Mouse (Mus musculus): ENCODE data around the gene Bicd2.
"Not testable (repeated sequence)": the region's sequence is repeated elsewhere in the genome, so short reads cannot be mapped to it uniquely, and the experiment has no call there.

Bicd2 gene

GRCm38 (mm10) chr13:49353991-49354507 lies 12.7 kb downstream of the Bicd2 start:
- in situ Hi-C loops (cut with MboI; ENCODE audit: low pct_unique_long_range_greater_than_20kb in 1 of 2, low sequenced_read_pairs in 2 of 2, unreplicated experiment in 1 of 2): no loop called here

- in situ Hi-C loops (cut with MboI; ENCODE audit: low pct_unique_long_range_greater_than_20kb in 1 of 2, low sequenced_read_pairs in 2 of 2, unreplicated experiment in 1 of 2): no loop called here
These were observed 14.2 kb downstream of the Bicd2 start for GRCm38 (mm10) chr13:49355461-49356061.

GRCm38 (mm10) chr13:49356090-49356489 lies 14.7 kb downstream of the Bicd2 start:
- in situ Hi-C loops (cut with MboI; ENCODE audit: low pct_unique_long_range_greater_than_20kb in 1 of 2, low sequenced_read_pairs in 2 of 2, unreplicated experiment in 1 of 2): no loop called here

GRCm38 (mm10) chr13:49357367-49358026 lies 16.1 kb downstream of the Bicd2 start:
- in situ Hi-C loops (cut with MboI; ENCODE audit: low pct_unique_long_range_greater_than_20kb in 1 of 2, low sequenced_read_pairs in 2 of 2, unreplicated experiment in 1 of 2): no loop called here

GRCm38 (mm10) chr13:49358184-49358583 lies 16.8 kb downstream of the Bicd2 start:
- in situ Hi-C loops (cut with MboI; ENCODE audit: low pct_unique_long_range_greater_than_20kb in 1 of 2, low sequenced_read_pairs in 2 of 2, unreplicated experiment in 1 of 2): no loop called here

- in situ Hi-C loops (cut with MboI; ENCODE audit: low pct_unique_long_range_greater_than_20kb in 1 of 2, low sequenced_read_pairs in 2 of 2, unreplicated experiment in 1 of 2): no loop called here
These were observed 19.6 kb downstream of the Bicd2 start for GRCm38 (mm10) chr13:49360906-49361406.

- in situ Hi-C loops (cut with MboI; ENCODE audit: low pct_unique_long_range_greater_than_20kb in 1 of 2, low sequenced_read_pairs in 2 of 2, unreplicated experiment in 1 of 2): no loop called here
These were observed 21.0 kb downstream of the Bicd2 start for GRCm38 (mm10) chr13:49362364-49362763.

GRCm38 (mm10) chr13:49362804-49363203 lies 21.4 kb downstream of the Bicd2 start:
- in situ Hi-C loops (cut with MboI; ENCODE audit: low pct_unique_long_range_greater_than_20kb in 1 of 2, low sequenced_read_pairs in 2 of 2, unreplicated experiment in 1 of 2): no loop called here

- in situ Hi-C loops (cut with MboI; ENCODE audit: low pct_unique_long_range_greater_than_20kb in 1 of 2, low sequenced_read_pairs in 2 of 2, unreplicated experiment in 1 of 2): no loop called here
These were observed 23.3 kb downstream of the Bicd2 start for GRCm38 (mm10) chr13:49364716-49365115.

GRCm38 (mm10) chr13:49367657-49368440 lies 26.5 kb downstream of the Bicd2 start:
- in situ Hi-C loops (cut with MboI; ENCODE audit: low pct_unique_long_range_greater_than_20kb in 1 of 2, low sequenced_read_pairs in 2 of 2, unreplicated experiment in 1 of 2): no loop called here

- in situ Hi-C loops (cut with MboI; ENCODE audit: low pct_unique_long_range_greater_than_20kb in 1 of 2, low sequenced_read_pairs in 2 of 2, unreplicated experiment in 1 of 2): no loop called here
These were observed 28.0 kb downstream of the Bicd2 start for GRCm38 (mm10) chr13:49369404-49369803.

- in situ Hi-C loops (cut with MboI; ENCODE audit: low pct_unique_long_range_greater_than_20kb in 1 of 2, low sequenced_read_pairs in 2 of 2, unreplicated experiment in 1 of 2): not testable (repeated sequence)
These were observed 28.8 kb downstream of the Bicd2 start for GRCm38 (mm10) chr13:49370216-49370615.

- in situ Hi-C loops (cut with MboI; ENCODE audit: low pct_unique_long_range_greater_than_20kb in 1 of 2, low sequenced_read_pairs in 2 of 2, unreplicated experiment in 1 of 2): not testable (repeated sequence)
These were observed 29.5 kb downstream of the Bicd2 start for GRCm38 (mm10) chr13:49370916-49371315.

- in situ Hi-C loops (cut with MboI; ENCODE audit: low pct_unique_long_range_greater_than_20kb in 1 of 2, low sequenced_read_pairs in 2 of 2, unreplicated experiment in 1 of 2): no loop called here
These were observed 30.1 kb downstream of the Bicd2 start for GRCm38 (mm10) chr13:49371428-49371899.

- in situ Hi-C loops (cut with MboI; ENCODE audit: low pct_unique_long_range_greater_than_20kb in 1 of 2, low sequenced_read_pairs in 2 of 2, unreplicated experiment in 1 of 2): no loop called here
These were observed 31.1 kb downstream of the Bicd2 start for GRCm38 (mm10) chr13:49372370-49373060.

- in situ Hi-C loops (cut with MboI; ENCODE audit: low pct_unique_long_range_greater_than_20kb in 1 of 2, low sequenced_read_pairs in 2 of 2, unreplicated experiment in 1 of 2): no loop called here
These were observed 32.9 kb downstream of the Bicd2 start for GRCm38 (mm10) chr13:49374304-49374703.

GRCm38 (mm10) chr13:49374730-49375129 lies 33.3 kb downstream of the Bicd2 start:
- in situ Hi-C loops (cut with MboI; ENCODE audit: low pct_unique_long_range_greater_than_20kb in 1 of 2, low sequenced_read_pairs in 2 of 2, unreplicated experiment in 1 of 2): no loop called here

GRCm38 (mm10) chr13:49377608-49378007 lies 36.2 kb downstream of the Bicd2 start:
- in situ Hi-C loops (cut with MboI; ENCODE audit: low pct_unique_long_range_greater_than_20kb in 1 of 2, low sequenced_read_pairs in 2 of 2, unreplicated experiment in 1 of 2): no loop called here
